Mouse (Mus musculus): Measurements from ENCODE around the gene Lrrc55. TPM values are rescaled to one million over a fixed set of nuclear protein-coding genes. Genes with fewer than 3 reads are reported as not detected.

The Lrrc55 gene
- polyA plus RNA-seq, 1 experiment from 2014 or later = 0.31 TPM

GRCm38 (mm10) chr2:85205170-85205569 lies 8.2 kb upstream of the Lrrc55 start:
- H3K36me3 ChIP-seq = no peaks in the 10 kb centered on the region
- H3K4me3 ChIP-seq = no peak overlapping the region
- no peak overlapping the region for H3K27ac ChIP-seq
- H3K4me1 ChIP-seq = no peaks in the 10 kb centered on the region
- no peak for DNase-seq (ENCODE audit: low spot score)
- no peaks in the 10 kb centered on the region for H3K9me3 ChIP-seq (replicated peaks)
- 93% methylated on average over 8 of the region's 8 CpGs for WGBS
- no peaks in the 10 kb centered on the region for H3K27me3 ChIP-seq (ENCODE audit: low read depth, poor library complexity, severe bottlenecking)

GRCm38 (mm10) chr2:85198011-85198965 lies 1.3 kb upstream of the Lrrc55 start:
- DNase-seq (ENCODE audit: low spot score) = peak; percentile 34
- peaks cover 23% of the 10 kb centered on the region; the same call in 1 of the 2 replicates for H3K27me3 ChIP-seq (ENCODE audit: low read depth, poor library complexity, severe bottlenecking)
- H3K36me3 ChIP-seq = no peaks in the 10 kb centered on the region
- H3K4me3 ChIP-seq = peak overlapping the region; percentile 49
- H3K4me1 ChIP-seq = peaks cover 10% of the 10 kb centered on the region
- 4% methylated on average over 24 of the region's 24 CpGs for WGBS
- no peak overlapping the region for H3K27ac ChIP-seq
- no peaks in the 10 kb centered on the region for H3K9me3 ChIP-seq (replicated peaks)

GRCm38 (mm10) chr2:85194566-85194965 lies 2.4 kb downstream of the Lrrc55 start:
- WGBS = 58% methylated on average over 1 of the region's 1 CpGs
- H3K27ac ChIP-seq = no peak overlapping the region
- no peak for DNase-seq (ENCODE audit: low spot score)
- no peaks in the 10 kb centered on the region for H3K9me3 ChIP-seq (replicated peaks)
- H3K4me3 ChIP-seq = no peak overlapping the region
- H3K4me1 ChIP-seq = peaks cover 10% of the 10 kb centered on the region
- peaks cover 28% of the 10 kb centered on the region; the same call in 1 of the 2 replicates for H3K27me3 ChIP-seq (ENCODE audit: low read depth, poor library complexity, severe bottlenecking)
- H3K36me3 ChIP-seq = no peaks in the 10 kb centered on the region

- no peak for DNase-seq (ENCODE audit: low spot score)
- Histone ChIP-seq H3K4me3 (no peak overlapping the region), H3K36me3 (no peaks in the 10 kb centered on the region), H3K27me3 (ENCODE audit: low read depth, poor library complexity, severe bottlenecking) (peaks cover 5% of the 10 kb centered on the region; the same call in 1 of the 2 replicates), H3K4me1 (no peaks in the 10 kb centered on the region), H3K9me3 (replicated peaks) (no peaks in the 10 kb centered on the region), H3K27ac (no peak overlapping the region)
- 93% methylated on average over 6 of the region's 6 CpGs for WGBS
Observed at GRCm38 (mm10) chr2:85187582-85188151, 9.3 kb downstream of the Lrrc55 start.

- Histone ChIP-seq H3K27me3 (ENCODE audit: low read depth, poor library complexity, severe bottlenecking) (no peaks in the 10 kb centered on the region), H3K9me3 (replicated peaks) (no peaks in the 10 kb centered on the region), H3K27ac (no peak overlapping the region), H3K4me3 (no peak overlapping the region), H3K4me1 (no peaks in the 10 kb centered on the region), H3K36me3 (no peaks in the 10 kb centered on the region)
- WGBS = 73% methylated on average over 4 of the region's 4 CpGs
- no peak for DNase-seq (ENCODE audit: low spot score)
Observed at GRCm38 (mm10) chr2:85178139-85178800, 18.7 kb downstream of the Lrrc55 start.

GRCm38 (mm10) chr2:85173545-85173944 lies 23.5 kb downstream of the Lrrc55 start:
- WGBS = 81% methylated on average over 6 of the region's 6 CpGs
- H3K9me3 ChIP-seq (replicated peaks) = no peaks in the 10 kb centered on the region
- H3K27me3 ChIP-seq (ENCODE audit: low read depth, poor library complexity, severe bottlenecking) = no peaks in the 10 kb centered on the region
- H3K4me1 ChIP-seq = peaks cover 5% of the 10 kb centered on the region; the same call in 1 of the 2 replicates
- no peak overlapping the region for H3K27ac ChIP-seq
- DNase-seq (ENCODE audit: low spot score) = no peak
- H3K4me3 ChIP-seq = no peak overlapping the region
- no peaks in the 10 kb centered on the region for H3K36me3 ChIP-seq

GRCm38 (mm10) chr2:85172763-85173103 lies 24.3 kb downstream of the Lrrc55 start:
- H3K9me3 ChIP-seq (replicated peaks) = no peaks in the 10 kb centered on the region
- H3K27me3 ChIP-seq (ENCODE audit: low read depth, poor library complexity, severe bottlenecking) = no peaks in the 10 kb centered on the region
- H3K36me3 ChIP-seq = no peaks in the 10 kb centered on the region
- no peak overlapping the region for H3K27ac ChIP-seq
- H3K4me1 ChIP-seq = peaks cover 5% of the 10 kb centered on the region; the same call in 1 of the 2 replicates
- DNase-seq (ENCODE audit: low spot score) = no peak
- no peak overlapping the region for H3K4me3 ChIP-seq
- WGBS = 81% methylated on average over 2 of the region's 2 CpGs

GRCm38 (mm10) chr2:85172071-85172762 lies 24.8 kb downstream of the Lrrc55 start:
- DNase-seq (ENCODE audit: low spot score) = no peak
- Histone ChIP-seq H3K4me1 (peaks cover 5% of the 10 kb centered on the region; the same call in 1 of the 2 replicates), H3K9me3 (replicated peaks) (no peaks in the 10 kb centered on the region), H3K27me3 (ENCODE audit: low read depth, poor library complexity, severe bottlenecking) (no peaks in the 10 kb centered on the region), H3K4me3 (no peak overlapping the region), H3K27ac (no peak overlapping the region), H3K36me3 (no peaks in the 10 kb centered on the region)
- WGBS = 64% methylated on average over 3 of the region's 3 CpGs

- Histone ChIP-seq H3K4me1 (peaks cover 9% of the 10 kb centered on the region), H3K27me3 (ENCODE audit: low read depth, poor library complexity, severe bottlenecking) (no peaks in the 10 kb centered on the region), H3K36me3 (no peaks in the 10 kb centered on the region), H3K9me3 (replicated peaks) (no peaks in the 10 kb centered on the region), H3K4me3 (no peak overlapping the region), H3K27ac (no peak overlapping the region)
- WGBS = 97% methylated on average over 1 of the region's 1 CpGs
- DNase-seq (ENCODE audit: low spot score) = no peak
Observed at GRCm38 (mm10) chr2:85168327-85168726, 28.7 kb downstream of the Lrrc55 start.

- 52% methylated on average over 1 of the region's 1 CpGs for WGBS
- DNase-seq (ENCODE audit: low spot score) = no peak
Observed at GRCm38 (mm10) chr2:85167624-85168023, 29.4 kb downstream of the Lrrc55 start.

GRCm38 (mm10) chr2:85163311-85164047 lies 33.5 kb downstream of the Lrrc55 start:
- 22% methylated on average over 7 of the region's 7 CpGs for WGBS
- H3K4me1 ChIP-seq = peaks cover 25% of the 10 kb centered on the region
- H3K27me3 ChIP-seq (ENCODE audit: low read depth, poor library complexity, severe bottlenecking) = no peaks in the 10 kb centered on the region
- H3K27ac ChIP-seq = no peak overlapping the region
- no peak overlapping the region for H3K4me3 ChIP-seq
- H3K9me3 ChIP-seq (replicated peaks) = no peaks in the 10 kb centered on the region
- DNase-seq (ENCODE audit: low spot score) = no peak
- no peaks in the 10 kb centered on the region for H3K36me3 ChIP-seq

More at GRCm38 (mm10) chr2:85167624-85168023, 29.4 kb downstream of the Lrrc55 start:
- Histone ChIP-seq H3K36me3 (no peaks in the 10 kb centered on the region), H3K9me3 (replicated peaks) (no peaks in the 10 kb centered on the region), H3K27ac (no peak overlapping the region), H3K27me3 (ENCODE audit: low read depth, poor library complexity, severe bottlenecking) (no peaks in the 10 kb centered on the region), H3K4me1 (peaks cover 10% of the 10 kb centered on the region), H3K4me3 (no peak overlapping the region)

GRCm38 (mm10) chr2:85161638-85162093 lies 35.3 kb downstream of the Lrrc55 start:
- peak overlapping the region; percentile 14; the same call in 1 of the 2 replicates for H3K27ac ChIP-seq
- H3K27me3 ChIP-seq (ENCODE audit: low read depth, poor library complexity, severe bottlenecking) = no peaks in the 10 kb centered on the region
- DNase-seq (ENCODE audit: low spot score) = no peak
- H3K36me3 ChIP-seq = no peaks in the 10 kb centered on the region
- peaks cover 25% of the 10 kb centered on the region for H3K4me1 ChIP-seq
- no peaks in the 10 kb centered on the region for H3K9me3 ChIP-seq (replicated peaks)
- H3K4me3 ChIP-seq = no peak overlapping the region
- 19% methylated on average over 1 of the region's 1 CpGs for WGBS

Measured in limb, embryonic 10.5 days (tissue).